Mouse (Mus musculus) urinary bladder, adult 18-20 months (tissue): Measurements from ENCODE around the gene Zyg11b.

Source experiments
- DNase-seq, 2 experiments: peaks; one replicate each; pipeline ENCODE4 v3.0.0; 2022; ENCODE audit warnings: low spot score in 2 of 2, mixed read lengths in 2 of 2

Zyg11b gene

DNA sequence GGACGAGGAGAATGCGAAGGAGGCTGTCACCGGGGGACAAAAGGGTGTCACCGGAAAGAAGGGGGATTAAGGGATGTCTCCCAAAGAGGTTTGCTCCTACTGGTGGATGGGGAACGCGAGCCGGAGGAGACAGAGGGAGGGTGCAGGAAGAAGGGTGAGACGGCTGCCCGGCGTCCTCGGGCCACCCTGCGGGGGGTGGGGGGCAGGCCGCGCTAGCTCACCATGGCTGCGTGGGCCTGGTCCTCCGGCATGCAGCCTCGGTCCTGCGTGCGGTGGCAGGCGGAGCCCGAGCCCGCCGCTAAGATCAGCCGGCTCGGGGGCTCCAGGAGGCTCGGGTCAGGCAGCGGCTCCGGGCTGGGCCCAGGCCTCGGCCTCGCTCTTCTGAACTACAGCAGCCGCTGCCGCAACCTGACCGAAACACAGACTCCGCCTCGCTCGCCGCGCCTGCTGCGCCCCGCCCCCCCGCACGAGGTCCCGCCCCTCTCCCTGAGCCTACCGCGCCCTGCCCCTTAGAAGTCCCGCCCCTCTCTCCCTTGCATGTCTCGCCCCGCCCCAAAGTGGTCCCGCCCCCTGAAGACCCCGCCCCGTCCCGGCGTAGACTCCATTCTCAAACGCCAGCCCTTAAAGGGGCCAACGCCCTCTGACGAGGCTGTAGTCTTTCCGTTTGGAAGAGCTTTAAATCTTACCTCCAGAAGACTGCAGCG, at the start of gene Zyg11b:
Zyg11b (minus strand) TSS at position 427 of the 704 bp plus-strand sequence.
- DNase-seq: peak; percentile 81

DNA sequence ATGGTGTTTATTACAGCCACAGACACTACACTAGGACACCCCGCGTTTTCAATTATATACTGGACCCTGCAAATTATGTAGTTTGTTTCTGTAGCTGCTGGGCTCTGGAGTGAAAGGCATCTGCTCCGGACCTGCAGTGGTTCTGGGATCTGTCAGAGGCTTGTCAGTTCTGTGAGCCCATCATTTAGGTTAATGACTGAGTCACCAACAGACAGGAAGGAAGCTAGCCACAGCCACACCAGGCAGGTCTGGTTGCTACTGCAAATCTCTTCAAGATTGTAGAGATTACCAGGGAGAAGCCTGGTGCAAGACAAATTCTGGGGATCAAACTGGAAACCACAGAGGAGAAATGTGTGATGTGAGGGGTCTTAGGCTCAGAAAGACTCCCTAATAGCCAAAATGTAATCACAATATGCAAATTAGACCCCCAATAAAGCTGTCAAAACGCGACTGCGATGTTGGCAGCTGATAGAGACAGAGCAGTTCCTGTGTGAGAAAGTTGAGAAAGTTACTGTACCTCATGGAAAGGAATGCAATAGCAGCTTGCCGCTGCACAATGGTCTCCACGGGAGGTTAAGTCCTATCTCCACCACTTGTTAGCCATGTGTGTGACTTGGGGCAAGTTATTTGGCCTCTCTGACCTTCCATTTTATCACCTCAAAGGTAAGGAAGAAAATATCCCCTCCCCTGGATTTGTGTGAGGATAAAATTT, 49.1 kb upstream of the Zyg11b start:
- no peak for DNase-seq

DNA sequence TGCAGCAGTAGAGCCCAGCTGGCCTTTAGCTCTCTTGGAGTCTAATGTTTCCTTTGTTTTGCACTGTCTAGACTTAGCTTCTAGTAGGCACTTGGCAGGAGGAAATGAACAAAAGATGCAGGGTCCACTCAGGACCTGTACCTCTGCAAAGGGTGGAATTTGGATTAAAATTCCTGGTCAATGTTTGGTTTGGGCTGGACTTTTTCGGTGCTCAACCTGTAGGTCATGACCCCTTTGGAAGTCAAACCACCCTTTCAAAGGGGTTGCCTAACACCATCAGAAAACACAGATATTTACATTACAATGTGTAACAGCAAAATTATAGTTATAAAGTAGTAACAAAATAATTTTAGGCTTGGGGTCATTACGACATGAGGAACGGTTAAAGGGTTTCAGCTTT, 48.2 kb upstream of the Zyg11b start:
- DNase-seq: no peak

DNA sequence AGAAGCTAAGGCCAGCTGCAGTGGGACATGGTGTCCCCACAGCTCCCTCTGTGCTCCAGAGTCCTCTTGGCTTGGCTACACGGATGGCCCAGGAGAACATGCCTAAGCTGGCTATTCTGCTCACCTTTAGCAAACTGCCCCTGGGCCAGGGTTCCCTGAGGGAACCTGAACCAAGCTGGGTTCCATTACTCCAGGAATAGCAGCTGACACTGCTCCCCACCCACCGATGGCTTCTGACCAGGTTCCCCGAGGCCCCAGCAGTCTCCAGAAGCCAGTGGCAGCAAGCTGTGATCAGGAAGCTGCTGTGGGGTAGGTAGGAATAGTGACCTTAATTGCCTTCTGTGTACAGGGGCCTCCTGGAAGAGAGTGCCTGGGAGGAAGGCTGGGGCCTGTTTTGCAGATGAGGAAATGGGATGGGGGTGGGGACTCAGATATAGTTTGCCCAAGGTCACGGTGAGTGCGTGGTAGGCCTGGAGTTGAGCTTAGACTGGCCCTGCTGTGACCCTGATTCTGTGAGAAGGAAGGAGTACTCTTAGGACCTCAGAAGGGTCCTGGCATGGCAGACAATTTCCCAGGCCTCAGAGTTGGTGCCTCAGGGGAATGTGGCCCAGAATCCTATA, 47.5 kb upstream of the Zyg11b start:
- DNase-seq: no peak

DNA sequence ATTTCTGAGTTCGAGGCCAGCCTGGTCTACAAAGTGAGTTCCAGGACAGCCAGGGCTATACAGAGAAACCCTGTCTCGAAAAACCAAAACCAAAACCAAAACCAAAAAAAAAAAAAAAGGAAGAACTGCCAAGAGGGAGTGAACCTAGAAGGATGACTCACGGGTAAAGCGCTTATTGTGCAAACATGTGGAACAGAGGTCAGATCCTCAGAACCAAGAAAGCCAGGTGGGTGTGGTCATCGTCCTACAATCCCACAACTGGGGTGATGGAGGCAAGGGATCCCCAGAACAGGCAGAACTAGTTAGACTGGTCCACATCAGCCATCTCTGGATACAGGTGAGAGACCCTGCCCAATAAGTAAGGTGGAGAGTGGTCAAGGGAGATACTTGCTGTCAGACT, 46.2 kb upstream of the Zyg11b start:
- peak; percentile 33 to 58 for DNase-seq

DNA sequence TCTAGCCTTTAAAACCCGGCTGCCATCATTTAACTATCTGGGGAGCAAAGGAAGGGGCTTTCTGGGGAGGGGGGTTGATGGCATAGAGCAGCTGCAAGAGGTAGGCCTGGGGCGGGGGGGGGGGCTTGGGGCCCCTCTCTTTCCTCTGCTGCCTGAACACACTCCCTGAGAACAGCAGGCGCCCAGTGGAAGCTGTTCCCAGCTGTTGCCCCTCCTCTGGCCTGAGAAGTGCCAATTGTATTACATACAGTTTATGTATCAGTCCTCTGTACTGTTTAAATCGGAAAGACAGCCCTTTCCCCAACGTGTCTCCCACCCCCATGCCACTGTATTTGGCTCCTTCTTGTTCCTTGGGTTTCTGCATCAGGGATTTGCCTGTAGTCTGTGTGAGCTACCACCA, 44.9 kb upstream of the Zyg11b start:
- DNase-seq: no peak

DNA sequence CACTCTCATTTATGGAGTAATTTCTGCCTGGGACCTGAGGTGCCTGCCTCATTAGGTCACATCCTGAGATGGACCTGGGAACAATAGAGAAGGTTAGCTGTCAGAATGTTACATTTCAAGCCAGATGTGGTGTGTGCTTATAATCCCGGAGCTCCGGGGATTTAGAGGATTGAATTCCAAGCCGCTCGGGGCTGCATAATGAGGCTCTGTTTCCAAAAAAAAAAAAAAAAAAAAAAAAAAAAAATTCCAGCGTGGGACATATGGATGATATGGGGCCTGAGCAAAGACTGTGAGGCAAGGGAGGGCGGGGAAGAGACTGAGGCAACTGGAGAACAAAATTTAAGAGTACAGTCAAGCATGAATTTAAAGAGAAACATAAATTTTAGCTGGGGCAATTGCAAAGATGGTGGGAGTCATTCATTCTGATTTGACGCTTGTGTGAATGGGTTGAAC, 43.8 kb upstream of the Zyg11b start:
- DNase-seq: no peak

DNA sequence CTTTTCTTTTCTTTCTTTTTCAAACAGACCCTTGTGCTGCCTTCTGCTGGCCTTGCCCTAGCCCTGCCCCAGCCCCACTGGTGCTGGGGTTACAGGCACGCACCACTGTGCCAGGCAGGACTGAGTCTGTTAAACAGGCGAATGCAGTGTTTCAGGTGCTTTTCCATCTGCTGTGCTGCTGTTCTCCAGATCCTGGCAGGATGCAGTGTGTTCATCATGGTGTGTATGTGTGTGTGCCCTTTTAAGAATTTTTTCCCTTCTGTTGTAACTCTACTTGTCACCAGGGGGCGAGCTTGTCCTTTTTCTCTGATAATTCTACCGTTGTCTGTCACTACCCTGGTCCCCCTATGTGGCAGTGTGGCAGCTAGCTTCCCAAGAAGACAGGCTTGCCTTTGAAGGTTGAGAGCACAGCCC, 38.4 kb upstream of the Zyg11b start:
- no peak for DNase-seq

DNA sequence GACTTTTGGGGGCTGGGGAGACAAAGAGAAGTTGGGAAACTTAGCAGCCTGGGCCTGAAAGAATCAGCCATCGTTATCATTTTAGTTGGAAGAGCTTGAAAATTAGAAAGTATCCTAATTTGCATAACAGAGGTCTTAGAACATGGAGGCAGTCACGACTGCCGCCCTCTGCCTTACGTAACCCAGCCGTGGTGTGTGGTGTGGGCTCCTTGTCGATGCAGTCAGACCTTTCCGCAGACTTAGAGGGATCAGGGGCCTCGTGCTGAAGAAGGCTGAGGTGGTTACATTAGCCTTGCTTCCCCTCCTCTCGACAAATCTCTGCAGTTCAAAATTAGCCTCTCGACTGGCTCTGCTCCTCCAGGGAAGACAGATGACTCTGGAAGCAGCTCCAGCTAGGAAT, 37.9 kb upstream of the Zyg11b start:
- no peak for DNase-seq

DNA sequence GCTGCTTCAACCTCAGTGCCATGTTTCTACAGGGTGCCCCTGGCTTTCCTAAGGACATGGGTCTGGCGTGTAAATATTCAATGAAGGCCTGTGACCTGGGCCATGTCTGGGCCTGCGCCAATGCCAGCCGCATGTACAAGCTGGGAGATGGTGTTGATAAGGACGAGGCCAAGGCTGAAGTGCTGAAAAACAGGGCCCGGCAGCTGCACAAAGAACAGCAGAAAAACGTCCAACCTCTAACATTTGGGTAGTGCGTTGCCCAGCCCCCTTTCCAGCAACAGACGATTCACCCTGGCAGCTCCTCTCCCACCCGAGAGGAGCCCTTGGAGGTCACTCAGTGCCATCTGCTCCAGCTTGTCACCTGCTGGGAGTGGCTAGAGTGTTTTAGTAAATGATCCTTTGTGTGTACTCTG, 37.4 kb upstream of the Zyg11b start:
- DNase-seq: peak; percentile 54 to 55

DNA sequence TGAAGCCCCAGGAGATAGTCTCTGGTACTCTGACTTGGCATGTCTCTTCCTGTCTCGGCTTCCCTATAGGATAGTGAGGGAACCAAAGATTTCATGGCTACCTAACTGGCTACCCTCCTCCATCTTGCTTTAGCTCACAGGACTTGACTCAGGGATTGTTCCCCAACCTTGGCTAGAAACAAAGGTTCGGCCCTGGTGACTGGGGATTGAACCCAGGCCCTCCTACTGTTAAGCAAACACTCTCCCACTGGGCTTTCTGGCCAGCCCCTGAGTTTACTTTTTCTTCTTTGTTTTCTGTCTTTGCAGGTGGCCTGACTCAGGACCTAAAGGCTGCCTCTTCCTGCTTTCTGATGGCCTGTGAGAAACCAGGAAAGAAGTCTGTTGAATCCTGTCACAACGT, 36.9 kb upstream of the Zyg11b start:
- no peak for DNase-seq

DNA sequence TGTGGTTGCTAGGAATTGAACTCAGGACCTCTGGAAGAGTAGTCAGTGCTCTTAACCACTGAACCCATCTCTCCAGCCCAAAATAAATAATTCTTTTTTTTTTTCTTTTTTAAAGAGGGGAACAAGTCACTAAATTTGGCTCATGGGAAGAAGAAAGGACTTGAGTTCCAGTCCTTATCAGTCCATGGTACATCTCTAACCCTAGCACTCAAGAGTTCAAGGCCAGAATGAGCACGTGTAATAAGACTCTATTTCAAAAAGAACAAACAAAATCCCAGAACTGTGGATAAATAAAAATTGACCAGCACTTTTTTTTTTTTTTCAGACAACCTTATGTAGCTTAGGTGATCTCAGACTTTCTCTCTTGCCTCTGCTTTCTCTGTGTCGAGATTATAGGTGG, 35.9 kb upstream of the Zyg11b start:
- no peak for DNase-seq

DNA sequence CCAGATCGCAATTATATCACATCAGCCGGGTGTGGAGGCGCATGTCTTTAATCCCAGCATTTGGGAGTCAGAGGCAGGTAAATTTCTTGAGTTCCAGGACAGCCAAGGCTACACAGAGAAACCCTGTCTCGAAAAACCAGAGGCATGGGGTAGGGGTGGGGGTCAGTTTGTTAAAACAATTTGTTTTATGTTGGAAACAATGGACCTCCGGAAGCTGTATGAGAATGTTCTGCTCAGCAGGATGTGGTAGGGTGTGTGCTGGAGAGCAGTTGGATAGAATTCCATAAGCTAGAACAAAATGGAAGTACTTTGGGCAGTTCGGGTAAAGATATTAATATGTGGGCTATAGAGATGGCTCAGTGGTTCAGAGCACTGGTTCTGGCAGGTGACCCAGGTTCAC, 34.5 kb upstream of the Zyg11b start:
- DNase-seq: no peak

DNA sequence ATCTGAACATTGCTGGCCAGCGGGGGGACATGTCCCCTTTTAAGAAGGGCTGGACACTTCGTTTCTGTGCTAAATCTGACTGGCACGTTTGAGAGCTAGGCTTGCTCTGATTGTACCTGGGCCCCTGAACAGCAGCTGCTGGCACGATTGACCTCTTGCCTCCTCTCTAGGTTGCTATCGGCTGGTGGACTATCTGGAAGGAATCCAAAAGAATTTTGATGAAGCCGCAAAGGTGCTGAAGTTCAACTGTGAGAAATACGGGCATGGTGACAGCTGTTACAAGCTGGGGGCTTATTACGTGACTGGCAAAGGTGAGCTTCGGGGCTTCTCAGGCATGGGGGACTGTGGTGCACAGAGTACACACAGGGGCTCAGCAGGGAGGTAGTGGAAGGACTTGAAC, 31.1 kb upstream of the Zyg11b start:
- no peak for DNase-seq

DNA sequence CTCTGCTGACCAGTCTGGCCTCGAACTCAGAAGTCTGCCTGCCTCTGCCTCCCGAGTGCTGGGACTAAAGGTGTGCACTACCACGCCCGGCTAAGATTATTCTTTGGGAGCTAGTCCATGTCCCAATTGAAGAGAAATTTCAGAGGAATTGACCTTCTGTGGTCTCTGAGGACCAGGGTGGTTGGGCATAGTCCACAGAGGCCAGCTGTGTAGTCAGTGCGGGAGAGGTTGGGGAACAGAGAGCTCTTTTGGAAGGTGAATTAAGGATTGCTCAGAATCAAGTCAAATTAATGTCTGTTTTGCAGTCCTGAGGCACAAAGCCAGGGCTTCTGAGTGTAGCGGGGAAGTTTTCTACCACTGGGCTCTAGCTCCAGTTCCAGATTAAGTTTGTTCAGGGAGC, 28.9 kb upstream of the Zyg11b start:
- DNase-seq: no peak

DNA sequence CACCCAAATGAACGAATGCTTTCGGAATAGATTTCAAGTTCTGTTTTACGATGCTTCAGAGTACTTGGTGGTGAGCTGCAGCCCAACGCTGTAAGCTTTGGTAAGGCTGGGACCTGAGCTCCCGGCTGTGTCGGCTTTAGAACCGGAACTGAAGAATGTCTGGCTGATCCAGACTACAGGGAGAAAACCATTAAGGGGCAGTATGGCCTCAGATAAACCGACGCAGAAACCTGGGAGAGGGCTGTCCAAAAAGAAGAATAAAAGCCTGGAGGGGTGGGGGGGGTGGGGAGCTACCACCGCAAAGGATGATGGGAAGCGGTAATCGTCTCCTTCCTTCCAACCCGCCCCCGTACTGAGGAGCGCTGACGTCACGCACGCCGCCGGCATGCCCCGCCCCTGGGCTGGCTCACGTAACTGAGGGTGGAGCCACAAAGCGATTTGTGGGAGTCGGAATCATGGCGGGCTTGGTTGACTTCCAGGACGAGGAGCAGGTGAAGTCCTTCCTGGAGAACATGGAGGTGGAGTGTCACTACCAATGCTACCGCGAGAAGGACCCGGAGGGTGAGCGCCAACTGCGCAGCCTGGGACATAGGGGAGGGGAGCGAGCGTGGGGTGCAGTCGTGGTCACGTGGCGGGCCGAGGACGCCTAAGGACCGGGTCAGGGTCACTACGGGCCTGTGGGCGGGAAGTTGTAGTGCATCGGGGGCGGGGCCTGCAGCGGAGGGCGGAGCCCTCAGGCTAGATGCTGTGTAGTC, 27.0 kb upstream of the Zyg11b start, which contains the start of gene Coa7:
Coa7 (plus strand) TSS at position 411 of the 755 bp plus-strand sequence.
- DNase-seq: peak; percentile 93 to 96

DNA sequence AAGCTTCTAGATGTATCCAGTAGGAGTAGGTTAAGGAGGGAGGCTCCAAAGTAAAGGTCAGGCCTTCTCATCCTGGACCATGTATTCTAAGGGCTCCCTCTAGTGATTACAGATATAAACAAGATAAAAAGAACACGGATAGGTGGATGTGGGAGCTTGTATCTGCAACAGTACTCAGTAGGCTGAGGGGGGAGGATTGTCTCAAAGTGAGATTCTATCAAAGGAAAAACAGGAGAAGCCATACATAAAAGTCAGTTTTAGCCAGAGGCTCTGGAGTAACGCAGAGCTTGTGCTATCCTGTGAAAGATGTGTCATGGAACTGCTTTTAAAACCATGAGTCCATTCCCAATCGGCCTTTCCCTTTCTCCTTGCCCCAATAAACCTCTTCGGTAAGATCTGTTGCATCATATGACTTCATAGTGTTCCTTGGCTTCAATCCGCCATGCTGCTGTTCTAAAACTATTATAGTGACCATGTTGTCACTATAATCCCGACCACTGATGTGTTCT, 26.2 kb upstream of the Zyg11b start:
- DNase-seq: peak in 1 of 2 experiments; percentile 5

DNA sequence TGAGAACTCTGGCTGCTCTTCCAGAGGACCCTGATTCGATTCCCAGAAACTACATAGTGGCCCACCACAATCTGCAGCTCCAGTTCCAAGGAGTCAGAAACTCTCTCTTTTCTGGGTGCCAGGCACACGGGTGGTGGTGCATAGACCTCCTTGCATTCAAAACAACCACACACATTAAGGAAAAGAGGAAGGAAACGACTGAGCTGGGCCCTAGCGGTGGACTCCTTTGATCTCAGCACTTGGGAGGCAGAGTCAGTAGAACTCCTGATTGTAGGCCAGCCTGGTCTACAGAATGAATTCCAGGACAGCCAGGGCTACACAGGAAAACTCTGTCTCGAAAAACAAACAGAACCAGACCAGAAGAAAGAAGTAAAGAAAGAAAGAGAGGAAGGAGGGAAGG, 22.7 kb upstream of the Zyg11b start:
- no peak for DNase-seq

DNA sequence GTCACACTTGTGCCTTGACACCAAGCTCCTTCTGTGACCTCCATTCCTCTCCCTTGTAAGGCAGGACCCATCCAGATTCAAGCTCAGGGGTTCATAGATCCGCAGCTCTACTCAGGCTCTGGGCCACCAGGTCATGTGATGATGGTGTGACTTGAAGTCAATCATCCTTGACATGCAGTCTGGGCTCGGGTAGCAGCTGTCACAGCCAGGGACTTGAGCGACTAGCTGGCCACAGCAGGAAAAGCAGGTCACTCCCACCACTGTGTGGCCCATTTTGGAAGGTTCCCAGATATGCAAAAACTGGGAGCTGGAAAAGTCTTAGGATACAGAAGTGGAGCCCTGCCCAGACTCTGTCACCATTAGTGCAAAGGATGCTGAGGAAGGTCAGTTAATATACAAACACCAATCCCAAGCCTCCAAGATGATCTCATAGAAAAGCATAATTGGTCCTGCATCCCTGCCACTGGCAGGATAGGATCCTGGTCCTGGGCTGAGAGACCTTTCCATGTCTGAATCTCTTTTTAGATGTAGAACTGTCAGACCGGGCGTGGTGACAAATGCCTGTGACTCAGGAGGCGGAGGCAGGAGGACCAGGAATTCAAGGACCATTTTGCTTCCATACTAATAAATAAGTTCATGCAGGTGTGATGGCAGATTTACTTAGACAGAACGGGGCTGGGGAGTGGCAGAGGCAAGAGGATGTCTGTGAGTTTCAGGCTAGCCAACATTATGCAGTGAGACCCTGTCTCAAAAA, 19.9 kb upstream of the Zyg11b start:
- DNase-seq: no peak

DNA sequence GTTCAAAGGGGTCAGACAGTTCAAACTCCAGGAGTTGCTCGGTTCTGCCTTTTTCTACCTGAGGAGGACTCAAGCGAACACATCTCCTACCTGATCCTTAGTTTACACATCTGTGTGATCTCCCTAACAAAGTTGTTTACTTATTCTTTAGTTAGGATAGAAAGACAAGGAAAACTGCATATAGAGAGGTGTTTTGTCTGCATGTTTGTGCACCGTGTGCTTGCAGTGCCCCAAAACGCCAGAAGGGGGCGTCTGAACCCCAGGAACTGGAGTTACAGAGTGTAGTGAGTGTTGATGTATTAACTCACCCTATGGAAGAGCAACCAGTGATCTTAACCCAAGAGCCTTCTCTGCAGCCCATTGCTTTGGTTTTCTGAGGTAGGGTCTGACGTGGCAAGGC, 18.9 kb upstream of the Zyg11b start:
- DNase-seq: no peak
